Comparison of ENCODE assay signal across 8 mouse cellular contexts in genomic region chr11:102407834-102408215, GRCm38 (mm10). TPM values are rescaled to one million over a fixed set of nuclear protein-coding genes. Genes with fewer than 3 reads are reported as not detected.
DNase-seq lines count a peak whose midpoint lies in the region; ATAC-seq and TF ChIP-seq lines count a peak whose summit lies in the region.

Slc25a39 (minus strand) TSS chr11:102407946.

- no peak for TF ChIP-seq POLR2A in brain, embryonic 14.5 days (IDR thresholded peaks at IDR 0.05; ENCODE audit: borderline replicate concordance, extremely low read depth, insufficient read depth, insufficient read length, poor library complexity, severe bottlenecking)

- under 1% methylated on average over 19 of the region's 19 CpGs for WGBS in lung, embryonic 15.5 days
- under 1% methylated on average over 19 of the region's 19 CpGs for WGBS in large intestine, adult 2 months
- 1% methylated on average over 19 of the region's 19 CpGs for WGBS in midbrain, embryonic 11.5 days

- peak within 1 kb of the TSS; percentile 87 for H3K9ac ChIP-seq in lung, embryonic 15.5 days
- peak within 1 kb of the TSS; percentile 89 for H3K9ac ChIP-seq in midbrain, embryonic 11.5 days (ENCODE audit: low read length)

- H3K4me2 ChIP-seq in lung, embryonic 15.5 days, result peak within 1 kb of the TSS; percentile 82
- H3K4me2 ChIP-seq in midbrain, embryonic 11.5 days, result peak within 1 kb of the TSS; percentile 88

- peak within 1 kb of the TSS; percentile 97 for H3K4me3 ChIP-seq in lung, embryonic 15.5 days
- H3K4me3 ChIP-seq in midbrain, embryonic 11.5 days (ENCODE audit: low read depth, low read length), result peak within 1 kb of the TSS; percentile 81

- no peaks in the 10 kb centered on the region for H3K27me3 ChIP-seq in lung, embryonic 15.5 days
- H3K27me3 ChIP-seq in midbrain, embryonic 11.5 days (ENCODE audit: control insufficient read depth, insufficient read depth, low read length), result no peaks in the 10 kb centered on the region

- no peak for ATAC-seq in lung, embryonic 15.5 days (ENCODE audit: borderline replicate concordance, extremely low read depth, low FRiP score, low TSS enrichment)
- no peak for ATAC-seq in midbrain, embryonic 11.5 days (ENCODE audit: low FRiP score)

- H3K9me3 ChIP-seq in lung, embryonic 15.5 days, result no peaks in the 10 kb centered on the region
- H3K9me3 ChIP-seq in midbrain, embryonic 11.5 days (ENCODE audit: control insufficient read depth, low read length), result no peaks in the 10 kb centered on the region

- peaks cover 18% of the 10 kb centered on the region for H3K36me3 ChIP-seq in lung, embryonic 15.5 days
- peaks cover 9% of the 10 kb centered on the region; the same call in 1 of the 2 replicates for H3K36me3 ChIP-seq in midbrain, embryonic 11.5 days (ENCODE audit: control insufficient read depth, insufficient read depth, low read length)

- no peak for TF ChIP-seq CTCF in brain, embryonic 14.5 days (IDR thresholded peaks at IDR 0.05; ENCODE audit: borderline replicate concordance, extremely low read depth, insufficient read depth, insufficient read length)

- no peak for DNase-seq in lung, postnatal 4 days
- DNase-seq in brain, embryonic 14.5 days (ENCODE audit: low read depth), result no peak
- no peak for DNase-seq in gastrocnemius, postnatal 4 days (ENCODE audit: low spot score in 2 of 2)
- no peak for DNase-seq in large intestine, adult 2 months (ENCODE audit: low read depth, low spot score)
- DNase-seq in midbrain, embryonic 11.5 days (ENCODE audit: low spot score, missing footprints), result no peak
- no peak for DNase-seq in T-cell, adult 2 months (ENCODE audit: low spot score)
- no peak for DNase-seq in testis, postnatal 10 days (ENCODE audit: low spot score)

- H3K4me1 ChIP-seq in lung, embryonic 15.5 days, result peaks cover 47% of the 10 kb centered on the region
- H3K4me1 ChIP-seq in midbrain, embryonic 11.5 days (ENCODE audit: control insufficient read depth, insufficient read depth, low read length), result peaks cover 13% of the 10 kb centered on the region

- peak within 1 kb of the TSS; percentile 94 for H3K27ac ChIP-seq in lung, embryonic 15.5 days
- peak within 1 kb of the TSS; percentile 65 for H3K27ac ChIP-seq in midbrain, embryonic 11.5 days (ENCODE audit: low read depth, low read length)

RNA-seq across cellular contexts. Expression of gene Slc25a39, which starts in this region (rescaled TPM):
- polyA plus RNA-seq in lung, embryonic 15.5 days (2015; fragmentation: Nextera tagmentation; extraction: Ambion mirVana), result 240 and 247 TPM in 2 replicates
- polyA plus RNA-seq in brain, embryonic 14.5 days (2012; rRNA removed), result 122 and 129 TPM in 2 replicates
- total RNA-seq in gastrocnemius, postnatal 4 days (2021), result 10 to 100 TPM; 54.5 to 66.3 TPM
- 332 and 343 TPM in 2 replicates for polyA plus RNA-seq in large intestine, adult 2 months (2012; rRNA removed)
- polyA plus RNA-seq in midbrain, embryonic 11.5 days (2014; fragmentation: Nextera tagmentation; extraction: Ambion mirVana), result 167 and 193 TPM in 2 replicates
